Mouse (Mus musculus) kidney, adult 2 months (tissue): ENCODE results near the gene Cdc37l1. TPM values are rescaled to one million over a fixed set of nuclear protein-coding genes. Genes with fewer than 3 reads are reported as not detected.

Experiments used
- DNase-seq: peaks from one replicate; pipeline ENCODE4 v3.0.0; 2021
- H3K27ac ChIP-seq: fragments of 200-500 bp; 2 replicates; pipeline ENCODE4 v1.5.1; 2012; ENCODE audit warnings: low read depth, low read length, control low read depth, inconsistent platforms; ENCODE audit not compliant: insufficient read depth
- H3K27me3 ChIP-seq: fragments of 200-500 bp; replicated peaks from 2 replicates; pipeline ENCODE4 v1.6.1; 2012; ENCODE audit warnings: mild to moderate bottlenecking, moderate library complexity, low read length, inconsistent platforms; ENCODE audit not compliant: control insufficient read depth, insufficient read depth
- H3K36me3 ChIP-seq: fragments of 200-500 bp; 2 replicates; pipeline ENCODE4 v1.6.1; 2012; ENCODE audit warnings: mild to moderate bottlenecking, moderate library complexity, low read length, inconsistent platforms; ENCODE audit not compliant: control insufficient read depth, insufficient read depth
- H3K4me1 ChIP-seq: fragments of 200-500 bp; 2 replicates; pipeline ENCODE4 v1.6.1; 2011; ENCODE audit warnings: low read length; ENCODE audit not compliant: control insufficient read depth, insufficient read depth
- H3K4me3 ChIP-seq: fragments of 200-500 bp; 2 replicates; pipeline ENCODE4 v1.5.1; 2011; ENCODE audit warnings: mild to moderate bottlenecking, low read depth, low read length, control low read depth; ENCODE audit not compliant: insufficient read depth
- CTCF ChIP-seq: fragments of 200-500 bp; conservative IDR thresholded peaks from 2 replicates; pipeline ENCODE4 v1.5.1; 2011; ENCODE audit warnings: low read depth, mild to moderate bottlenecking, control low read depth, low read length, moderate library complexity, mixed read lengths; ENCODE audit not compliant: insufficient read depth, insufficient read length
- POLR2A ChIP-seq: fragments of 200-500 bp; IDR thresholded peaks from one replicate; pipeline ENCODE4 v1.6.1; 2011; ENCODE audit warnings: low read depth, low read length, control low read depth
- WGBS: fragments of 180-500 bp; shearing (Covaris S2); methylation state at CpG from one replicate; pipeline ENCODE4 v1.1.7; 2018; 5-methylcytosine and 5-hydroxymethylcytosine counted together
- polyA plus RNA-seq: library from polyadenylated mRNA; depleted of rRNA; stranded (reverse); fragments of >200 nt; gene quantifications from 2 replicates; pipeline ENCODE4 v1.2.3, GENCODE M21; 2012

Gene Cdc37l1
- polyA plus RNA-seq, 1 experiment, result 15.6 TPM

GRCm38 (mm10) chr19:29054594-29054993 is 64.4 kb downstream of the Cdc37l1 start:
- H3K36me3 ChIP-seq, result no peaks in the 10 kb centered on the region
- no peak overlapping the region for H3K27ac ChIP-seq
- whole genome bisulfite sequencing, result 60% methylated on average over 6 of the region's 6 CpGs
- TF ChIP-seq CTCF, result no peak
- no peak for TF ChIP-seq POLR2A
- H3K4me3 ChIP-seq, result no peak overlapping the region
- no peak for DNase-seq
- no peaks in the 10 kb centered on the region for H3K27me3 ChIP-seq
- H3K4me1 ChIP-seq, result no peaks in the 10 kb centered on the region

- Histone ChIP-seq H3K36me3 (no peaks in the 10 kb centered on the region), H3K27ac (no peak overlapping the region)
Measured at GRCm38 (mm10) chr19:29055469-29055868, 65.3 kb downstream of the Cdc37l1 start.

GRCm38 (mm10) chr19:29058741-29059140 is 68.6 kb downstream of the Cdc37l1 start:
- H3K4me3 ChIP-seq, result no peak overlapping the region
- H3K27ac ChIP-seq, result no peak overlapping the region
- H3K4me1 ChIP-seq, result no peaks in the 10 kb centered on the region
- WGBS, result 94% methylated on average over 5 of the region's 5 CpGs
- DNase-seq, result no peak
- TF ChIP-seq CTCF (no peak), POLR2A (no peak)
- H3K27me3 ChIP-seq, result no peaks in the 10 kb centered on the region
- no peaks in the 10 kb centered on the region for H3K36me3 ChIP-seq

More at GRCm38 (mm10) chr19:29055469-29055868, 65.3 kb downstream of the Cdc37l1 start:
- H3K27me3 ChIP-seq, result no peaks in the 10 kb centered on the region
- no peaks in the 10 kb centered on the region for H3K4me1 ChIP-seq
- DNase-seq, result peak; percentile 51
- 86% methylated on average over 4 of the region's 4 CpGs for WGBS
- TF ChIP-seq POLR2A (no peak), CTCF (no peak)
- no peak overlapping the region for H3K4me3 ChIP-seq

- Histone ChIP-seq H3K4me1 (no peaks in the 10 kb centered on the region; the same call in 1 of the 2 replicates), H3K27me3 (no peaks in the 10 kb centered on the region), H3K36me3 (no peaks in the 10 kb centered on the region), H3K4me3 (no peak overlapping the region), H3K27ac (no peak overlapping the region)
- no peak for DNase-seq
- WGBS, result 90% methylated on average over 2 of the region's 2 CpGs
- no peak for TF ChIP-seq POLR2A
- peak; percentile 37; the same call in 1 of the 2 replicates for TF ChIP-seq CTCF
Measured at GRCm38 (mm10) chr19:29059688-29060087, 69.5 kb downstream of the Cdc37l1 start.

- Histone ChIP-seq H3K27ac (no peak overlapping the region), H3K4me3 (no peak overlapping the region), H3K36me3 (no peaks in the 10 kb centered on the region), H3K27me3 (no peaks in the 10 kb centered on the region), H3K4me1 (no peaks in the 10 kb centered on the region; the same call in 1 of the 2 replicates)
- TF ChIP-seq CTCF, result no peak
- TF ChIP-seq POLR2A, result no peak
- no peak for DNase-seq
- WGBS, result 35% methylated on average over 6 of the region's 6 CpGs
Measured at GRCm38 (mm10) chr19:29060299-29060698, 70.1 kb downstream of the Cdc37l1 start.

- H3K4me1 ChIP-seq, result peaks cover 3% of the 10 kb centered on the region; the same call in 1 of the 2 replicates
- no peaks in the 10 kb centered on the region for H3K36me3 ChIP-seq
- no peak overlapping the region for H3K27ac ChIP-seq
- no peak for TF ChIP-seq CTCF
- TF ChIP-seq POLR2A, result no peak
- DNase-seq, result no peak
- WGBS, result 86% methylated on average over 5 of the region's 5 CpGs
- no peaks in the 10 kb centered on the region for H3K27me3 ChIP-seq
- H3K4me3 ChIP-seq, result no peak overlapping the region
Measured at GRCm38 (mm10) chr19:29063009-29063408, 72.9 kb downstream of the Cdc37l1 start.

GRCm38 (mm10) chr19:29063577-29064363 is 73.6 kb downstream of the Cdc37l1 start:
- Histone ChIP-seq H3K4me1 (peaks cover 3% of the 10 kb centered on the region; the same call in 1 of the 2 replicates), H3K4me3 (no peak overlapping the region; the same call in 1 of the 2 replicates), H3K36me3 (no peaks in the 10 kb centered on the region), H3K27me3 (no peaks in the 10 kb centered on the region), H3K27ac (no peak overlapping the region)
- TF ChIP-seq POLR2A, result no peak
- TF ChIP-seq CTCF, result peak; percentile 98
- 12% methylated on average over 18 of the region's 18 CpGs for WGBS
- DNase-seq, result peak; percentile 97
